Mouse (Mus musculus): Measurements from ENCODE around the gene Fancd2. TPM values are rescaled to one million over a fixed set of nuclear protein-coding genes. Genes with fewer than 3 reads are reported as not detected.

The Fancd2 gene
- polyA plus RNA-seq, 1 experiment from 2014 or later: 6.6 TPM

DNA sequence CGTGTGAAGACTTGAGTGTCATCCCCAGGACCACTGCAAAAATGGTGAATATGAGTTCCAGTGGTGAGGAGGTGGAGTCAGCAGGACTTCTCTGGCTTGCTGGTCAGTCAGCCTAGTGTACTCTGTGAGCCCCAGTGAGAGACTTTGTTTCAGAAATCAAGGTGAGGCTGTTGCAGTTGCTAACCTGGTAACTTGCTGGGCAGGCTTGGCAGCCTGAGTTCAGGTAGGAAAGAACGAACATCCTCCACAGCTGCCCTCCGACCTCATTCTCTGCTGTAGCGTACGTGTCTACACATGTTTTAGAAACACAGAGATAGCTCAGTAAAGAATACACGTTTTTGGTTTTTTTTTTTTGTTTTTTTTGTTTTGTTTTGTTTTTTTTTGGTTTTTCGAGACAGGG lies 3.4 kb downstream of the Fancd2 start:
- WGBS: 79% methylated on average over 7 of the region's 7 CpGs
- Histone ChIP-seq H3K36me3 (peaks cover 3% of the 10 kb centered on the region; the same call in 1 of the 2 replicates), H3K27ac (no peak overlapping the region), H3K4me2 (no peak overlapping the region), H3K4me1 (peaks cover 10% of the 10 kb centered on the region), H3K27me3 (no peaks in the 10 kb centered on the region), H3K9me3 (no peaks in the 10 kb centered on the region), H3K4me3 (no peak overlapping the region), H3K9ac (no peak overlapping the region)
- ATAC-seq (ENCODE audit: insufficient number of reproducible peaks, low FRiP score, low TSS enrichment, low read depth): no peak

DNA sequence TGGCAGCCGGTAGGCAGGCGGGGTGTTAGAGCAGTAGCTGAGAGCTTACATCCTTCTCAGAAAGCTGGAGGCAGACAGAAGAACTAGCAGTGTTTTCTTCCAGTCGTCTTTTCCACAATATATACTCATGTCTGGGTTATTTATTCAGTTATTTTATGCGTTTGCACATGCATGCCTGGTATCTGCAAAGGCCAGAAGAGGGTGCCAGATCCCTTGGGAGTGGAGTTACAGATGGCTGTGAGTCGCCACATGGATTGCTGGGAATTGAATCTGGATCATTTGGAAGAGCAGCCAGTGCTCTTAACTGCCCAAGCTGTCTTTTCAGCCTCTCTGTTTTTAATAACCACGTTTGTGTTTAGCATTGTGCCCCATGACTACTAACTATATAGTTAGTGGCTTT lies 10.1 kb downstream of the Fancd2 start:
- H3K27ac ChIP-seq: no peak overlapping the region
- H3K27me3 ChIP-seq: no peaks in the 10 kb centered on the region
- ATAC-seq (ENCODE audit: insufficient number of reproducible peaks, low FRiP score, low TSS enrichment, low read depth): no peak
- H3K9me3 ChIP-seq: no peaks in the 10 kb centered on the region
- WGBS: 83% methylated on average over 6 of the region's 6 CpGs
- H3K4me2 ChIP-seq: no peak overlapping the region
- H3K9ac ChIP-seq: no peak overlapping the region
- H3K4me1 ChIP-seq: no peaks in the 10 kb centered on the region
- H3K4me3 ChIP-seq: no peak overlapping the region
- H3K36me3 ChIP-seq: peaks cover 3% of the 10 kb centered on the region; the same call in 1 of the 2 replicates

DNA sequence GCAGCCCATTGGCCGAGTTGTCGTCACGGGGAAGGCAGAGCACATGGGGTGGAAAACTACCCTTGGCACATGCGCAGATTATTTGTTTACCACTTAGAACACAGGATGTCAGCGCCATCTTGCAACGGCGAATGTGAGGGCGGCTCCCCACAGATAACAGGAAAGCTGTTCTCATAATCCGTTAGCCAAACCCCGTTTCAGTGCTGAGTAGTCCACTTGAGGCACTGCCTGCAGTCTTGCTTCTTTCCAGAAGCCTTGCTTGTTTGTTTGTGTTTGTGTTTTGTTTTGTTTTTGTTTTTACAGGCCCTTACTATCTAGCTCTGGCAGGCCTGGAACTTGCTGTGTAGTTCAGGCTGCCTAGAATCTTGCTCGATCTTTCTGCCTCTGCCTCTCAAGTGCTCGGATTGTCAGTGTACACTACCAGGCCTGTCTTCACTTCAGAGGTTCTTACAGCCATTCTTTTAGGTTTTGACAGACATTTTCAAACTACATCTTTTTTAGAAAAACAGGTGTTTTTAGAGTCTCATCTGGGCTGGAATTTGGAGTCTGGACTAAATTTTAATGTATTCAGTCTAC lies 12.5 kb downstream of the Fancd2 start:
- WGBS: 95% methylated on average over 11 of the region's 12 CpGs
- H3K27me3 ChIP-seq: no peaks in the 10 kb centered on the region
- no peak overlapping the region for H3K9ac ChIP-seq
- ATAC-seq (ENCODE audit: insufficient number of reproducible peaks, low FRiP score, low TSS enrichment, low read depth): no peak
- no peak overlapping the region for H3K4me3 ChIP-seq
- H3K27ac ChIP-seq: no peak overlapping the region
- H3K9me3 ChIP-seq: no peaks in the 10 kb centered on the region
- no peaks in the 10 kb centered on the region for H3K4me1 ChIP-seq
- 0 out of 2 replicates have a peak, but pooled peaks cover 4% of the 10 kb centered on the region for H3K36me3 ChIP-seq
- H3K4me2 ChIP-seq: no peak overlapping the region

DNA sequence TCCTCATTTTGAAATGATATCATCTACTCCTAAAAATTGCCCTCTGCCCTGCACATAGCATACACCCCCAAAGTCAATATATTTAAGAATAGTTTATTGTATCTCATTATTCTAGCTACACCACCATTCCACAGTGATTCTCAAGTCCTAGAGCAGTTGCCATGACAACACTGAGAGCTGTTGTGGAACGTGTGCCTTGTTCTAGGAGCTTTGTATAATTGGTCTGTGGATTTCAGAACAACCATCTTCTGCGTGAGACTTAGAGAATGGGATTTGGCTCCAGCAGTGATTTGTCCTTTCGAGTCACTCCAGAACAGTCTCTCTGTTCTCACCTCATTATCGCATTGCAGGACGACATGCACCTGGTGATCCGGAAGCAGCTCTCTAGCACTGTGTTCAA lies 28.3 kb downstream of the Fancd2 start:
- Histone ChIP-seq H3K27ac (no peak overlapping the region), H3K4me2 (no peak overlapping the region), H3K9ac (no peak overlapping the region), H3K36me3 (0 out of 2 replicates have a peak, but pooled peaks cover 5% of the 10 kb centered on the region), H3K4me3 (no peak overlapping the region), H3K27me3 (no peaks in the 10 kb centered on the region), H3K9me3 (no peaks in the 10 kb centered on the region), H3K4me1 (no peaks in the 10 kb centered on the region)
- 81% methylated on average over 6 of the region's 6 CpGs for WGBS
- no peak for ATAC-seq (ENCODE audit: insufficient number of reproducible peaks, low FRiP score, low TSS enrichment, low read depth)

DNA sequence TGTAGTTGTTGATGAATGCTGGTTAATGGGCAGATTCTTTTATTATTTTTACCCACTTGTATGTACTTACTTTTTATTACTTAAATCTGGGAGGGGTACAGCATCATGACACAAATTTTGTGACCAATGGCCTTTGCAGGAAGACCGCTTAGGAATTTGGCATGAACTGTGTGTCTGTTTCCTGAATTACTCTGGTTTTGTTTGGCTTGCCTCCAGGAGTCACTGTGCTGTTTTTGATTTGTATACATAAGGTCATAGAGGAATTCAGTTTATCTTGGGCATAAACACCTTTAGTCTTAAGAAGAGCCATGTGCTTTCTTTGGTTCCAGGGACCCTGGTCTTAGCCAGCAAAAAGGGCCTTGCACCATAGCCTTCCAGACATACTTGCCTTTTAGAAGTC lies 33.1 kb downstream of the Fancd2 start:
- Histone ChIP-seq H3K4me2 (no peak overlapping the region), H3K4me1 (no peaks in the 10 kb centered on the region), H3K36me3 (peaks cover 6% of the 10 kb centered on the region; the same call in 1 of the 2 replicates), H3K9ac (no peak overlapping the region), H3K9me3 (no peaks in the 10 kb centered on the region), H3K4me3 (no peak overlapping the region), H3K27ac (no peak overlapping the region), H3K27me3 (no peaks in the 10 kb centered on the region)
- WGBS: 56% methylated on average over 1 of the region's 1 CpGs
- ATAC-seq (ENCODE audit: insufficient number of reproducible peaks, low FRiP score, low TSS enrichment, low read depth): no peak

- ATAC-seq (ENCODE audit: insufficient number of reproducible peaks, low FRiP score, low TSS enrichment, low read depth): no peak
- Histone ChIP-seq H3K9ac (no peak overlapping the region), H3K27ac (no peak overlapping the region), H3K36me3 (peaks cover 8% of the 10 kb centered on the region; the same call in 1 of the 2 replicates), H3K4me2 (no peak overlapping the region), H3K9me3 (no peaks in the 10 kb centered on the region), H3K27me3 (no peaks in the 10 kb centered on the region), H3K4me3 (no peak overlapping the region), H3K4me1 (no peaks in the 10 kb centered on the region)
- 95% methylated on average over 6 of the region's 6 CpGs for WGBS
These were observed 44.6 kb downstream of the Fancd2 start for GRCm38 (mm10) chr6:113576044-113576443.

GRCm38 (mm10) chr6:113579306-113579705 lies 47.8 kb downstream of the Fancd2 start:
- WGBS: 95% methylated on average over 3 of the region's 3 CpGs
- Histone ChIP-seq H3K27ac (no peak overlapping the region), H3K9me3 (no peaks in the 10 kb centered on the region), H3K9ac (no peak overlapping the region), H3K4me2 (no peak overlapping the region), H3K36me3 (peaks cover 10% of the 10 kb centered on the region; the same call in 1 of the 2 replicates), H3K4me1 (no peaks in the 10 kb centered on the region), H3K27me3 (no peaks in the 10 kb centered on the region), H3K4me3 (no peak overlapping the region)
- ATAC-seq (ENCODE audit: insufficient number of reproducible peaks, low FRiP score, low TSS enrichment, low read depth): no peak

- H3K9ac ChIP-seq: no peak overlapping the region
- 91% methylated on average over 4 of the region's 4 CpGs for WGBS
- H3K36me3 ChIP-seq: peaks cover 7% of the 10 kb centered on the region; the same call in 1 of the 2 replicates
- H3K4me1 ChIP-seq: no peaks in the 10 kb centered on the region
- no peak overlapping the region for H3K4me3 ChIP-seq
- no peak for ATAC-seq (ENCODE audit: insufficient number of reproducible peaks, low FRiP score, low TSS enrichment, low read depth)
- H3K27me3 ChIP-seq: no peaks in the 10 kb centered on the region
- H3K27ac ChIP-seq: no peak overlapping the region
- H3K4me2 ChIP-seq: no peak overlapping the region
- no peaks in the 10 kb centered on the region for H3K9me3 ChIP-seq
These were observed 51.5 kb downstream of the Fancd2 start for GRCm38 (mm10) chr6:113583023-113583422.

DNA sequence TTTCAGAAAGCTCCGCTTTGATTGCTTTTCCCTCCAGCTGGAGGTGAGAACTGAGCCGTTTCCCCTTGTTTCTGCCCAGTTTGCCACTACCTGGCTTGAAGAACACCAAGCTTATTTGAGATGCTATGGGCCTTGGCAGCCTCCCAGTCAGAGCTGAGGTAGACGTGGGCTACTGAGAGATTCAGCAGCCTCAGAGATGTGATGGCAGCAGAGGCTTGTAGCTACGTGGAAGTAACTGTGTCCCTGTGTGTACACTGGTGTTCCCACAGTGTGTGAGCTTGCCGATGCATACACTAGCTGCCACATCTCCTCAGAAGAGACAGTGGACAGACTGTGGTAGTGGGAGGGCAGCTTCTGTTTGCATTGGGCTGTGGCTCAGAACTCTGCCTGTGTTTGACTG lies 53.6 kb downstream of the Fancd2 start:
- no peak for ATAC-seq (ENCODE audit: insufficient number of reproducible peaks, low FRiP score, low TSS enrichment, low read depth)
- Histone ChIP-seq H3K4me1 (no peaks in the 10 kb centered on the region), H3K27me3 (no peaks in the 10 kb centered on the region), H3K36me3 (peaks cover 7% of the 10 kb centered on the region; the same call in 1 of the 2 replicates), H3K9me3 (no peaks in the 10 kb centered on the region), H3K9ac (no peak overlapping the region), H3K27ac (no peak overlapping the region), H3K4me2 (no peak overlapping the region), H3K4me3 (no peak overlapping the region)
- 89% methylated on average over 5 of the region's 5 CpGs for WGBS

GRCm38 (mm10) chr6:113586466-113587183 lies 55.1 kb downstream of the Fancd2 start:
- H3K4me3 ChIP-seq: no peak overlapping the region
- H3K36me3 ChIP-seq: peaks cover 7% of the 10 kb centered on the region; the same call in 1 of the 2 replicates
- H3K9me3 ChIP-seq: no peaks in the 10 kb centered on the region
- no peak overlapping the region for H3K27ac ChIP-seq
- ATAC-seq (ENCODE audit: insufficient number of reproducible peaks, low FRiP score, low TSS enrichment, low read depth): no peak
- WGBS: 78% methylated on average over 5 of the region's 5 CpGs
- no peaks in the 10 kb centered on the region for H3K4me1 ChIP-seq
- H3K27me3 ChIP-seq: no peaks in the 10 kb centered on the region
- no peak overlapping the region for H3K4me2 ChIP-seq
- no peak overlapping the region for H3K9ac ChIP-seq

DNA sequence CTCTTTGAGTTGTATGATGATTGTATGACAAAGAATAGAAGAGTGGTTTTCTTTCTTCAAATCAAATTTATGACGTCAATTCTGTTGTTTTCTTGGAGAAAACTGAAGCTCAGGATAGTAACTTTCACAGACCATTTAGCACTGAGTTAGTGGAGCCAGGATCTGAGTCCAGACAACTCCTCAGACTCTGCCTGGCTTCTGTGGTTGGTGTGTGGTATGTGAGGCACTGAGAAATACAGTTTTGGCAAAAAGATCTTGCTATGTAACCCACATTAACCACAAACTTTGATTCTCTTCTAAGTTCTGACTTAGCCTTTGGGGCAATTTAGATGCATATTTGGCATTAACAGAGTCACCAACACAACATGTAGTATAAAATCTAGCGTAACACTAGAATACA lies 61.2 kb downstream of the Fancd2 start:
- no peak overlapping the region for H3K4me2 ChIP-seq
- H3K4me3 ChIP-seq: no peak overlapping the region
- no peaks in the 10 kb centered on the region for H3K4me1 ChIP-seq
- ATAC-seq (ENCODE audit: insufficient number of reproducible peaks, low FRiP score, low TSS enrichment, low read depth): no peak
- no peaks in the 10 kb centered on the region for H3K27me3 ChIP-seq
- 91% methylated on average over 2 of the region's 2 CpGs for WGBS
- no peak overlapping the region for H3K9ac ChIP-seq
- no peaks in the 10 kb centered on the region for H3K36me3 ChIP-seq
- no peaks in the 10 kb centered on the region for H3K9me3 ChIP-seq
- H3K27ac ChIP-seq: no peak overlapping the region

DNA sequence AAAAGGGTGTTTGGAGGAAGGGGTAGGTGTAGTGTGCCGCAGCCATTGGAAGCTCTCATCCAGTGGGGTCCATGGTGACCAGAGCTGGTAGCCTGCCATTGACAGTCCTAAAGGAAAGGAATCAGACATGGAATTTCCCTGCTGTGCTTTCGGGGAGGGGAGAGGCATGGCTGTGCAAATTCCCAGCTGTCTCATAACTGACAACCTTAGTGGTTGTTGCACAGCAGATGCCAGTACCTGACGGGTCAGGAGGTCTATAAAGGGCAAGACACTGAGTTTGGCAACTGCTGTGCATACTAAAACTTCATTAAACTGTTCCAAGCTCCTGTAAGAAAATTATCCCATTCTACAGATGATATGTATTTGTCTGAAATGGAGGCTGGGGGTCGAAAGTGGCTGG lies 66.5 kb downstream of the Fancd2 start:
- ATAC-seq (ENCODE audit: insufficient number of reproducible peaks, low FRiP score, low TSS enrichment, low read depth): no peak
- H3K27me3 ChIP-seq: no peaks in the 10 kb centered on the region
- H3K4me1 ChIP-seq: peaks cover 7% of the 10 kb centered on the region
- no peaks in the 10 kb centered on the region for H3K9me3 ChIP-seq
- no peak overlapping the region for H3K9ac ChIP-seq
- 75% methylated on average over 4 of the region's 4 CpGs for WGBS
- no peak overlapping the region for H3K4me3 ChIP-seq
- no peaks in the 10 kb centered on the region for H3K36me3 ChIP-seq
- no peak overlapping the region for H3K4me2 ChIP-seq
- H3K27ac ChIP-seq: no peak overlapping the region

Measured in limb, embryonic 15.5 days (tissue).